Mouse (Mus musculus): ENCODE measurements around the gene Blcap. TPM values are rescaled to one million over a fixed set of nuclear protein-coding genes. Genes with fewer than 3 reads are reported as not detected.

Gene Blcap
- polyA plus RNA-seq, 1 experiment from 2014 or later: 69.3 TPM

DNA sequence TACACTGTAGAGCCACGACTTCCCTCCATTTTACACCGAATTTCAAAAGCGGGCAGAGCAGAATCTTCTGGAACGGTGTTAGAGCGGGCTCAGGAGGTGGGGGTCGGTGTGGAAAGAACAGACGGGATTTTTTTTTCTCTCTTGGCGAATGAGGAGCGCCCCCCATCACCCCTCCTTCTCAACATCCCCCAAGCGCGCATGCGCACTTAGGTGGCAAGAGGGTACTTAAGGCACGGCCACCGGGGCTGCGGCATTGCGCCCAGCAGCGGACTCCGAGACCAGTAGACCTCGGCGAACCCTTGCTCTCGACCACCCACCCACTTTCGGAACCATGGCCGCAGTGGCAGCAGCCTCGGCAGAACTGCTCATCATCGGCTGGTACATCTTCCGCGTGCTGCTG, 11.2 kb downstream of the Blcap start, which contains the start of gene Nnat:
TSS of gene Nnat (plus strand) at position 221 of the 400 bp plus-strand sequence.
- H3K36me3 ChIP-seq: peaks cover 76% of the 10 kb centered on the region

DNA sequence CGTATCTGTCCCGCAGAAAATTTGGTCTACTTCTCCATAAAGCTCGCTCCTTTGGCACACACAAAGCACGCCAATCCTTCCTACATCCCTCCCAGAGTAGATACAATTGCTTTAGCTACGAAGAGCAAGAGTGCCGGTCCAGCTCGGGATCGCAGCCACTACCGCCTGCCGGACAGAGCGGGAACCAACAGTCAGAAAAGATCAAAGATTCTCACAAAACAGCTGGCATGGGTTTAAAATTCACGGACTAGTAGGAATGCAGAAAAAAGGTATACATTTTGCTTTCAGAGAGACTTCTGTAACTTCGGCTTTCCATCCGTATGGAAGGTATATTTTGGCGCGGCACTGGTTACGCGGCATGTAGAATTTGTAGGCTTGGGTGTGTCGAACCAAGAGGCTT, 11.6 kb downstream of the Blcap start:
- peak overlapping the region; percentile 57 for H3K4me3 ChIP-seq (replicated peaks)
- H3K36me3 ChIP-seq: peaks cover 76% of the 10 kb centered on the region
- peaks cover 73% of the 10 kb centered on the region for H3K4me1 ChIP-seq (replicated peaks)
- no peaks in the 10 kb centered on the region for H3K27me3 ChIP-seq
- peak overlapping the region; percentile 75 for H3K4me2 ChIP-seq
- no peak overlapping the region for H3K9ac ChIP-seq (replicated peaks)
- peak overlapping the region; percentile 89 for H3K27ac ChIP-seq
- 52% methylated on average over 19 of the region's 19 CpGs for WGBS
- H3K9me3 ChIP-seq: peaks cover 65% of the 10 kb centered on the region
- ATAC-seq (ENCODE audit: insufficient number of reproducible peaks, insufficient read depth, low FRiP score, low TSS enrichment, low read depth): no peak

More for the DNA sequence above, 11.2 kb downstream of the Blcap start, which contains the start of gene Nnat:
- Histone ChIP-seq H3K27ac (peak within 1 kb of the TSS; percentile 89), H3K4me3 (replicated peaks) (peak within 1 kb of the TSS; percentile 57), H3K27me3 (no peaks in the 10 kb centered on the region), H3K4me1 (replicated peaks) (peaks cover 73% of the 10 kb centered on the region), H3K4me2 (peak within 1 kb of the TSS; percentile 75), H3K9me3 (peaks cover 65% of the 10 kb centered on the region), H3K9ac (replicated peaks) (peak within 1 kb of the TSS; percentile 83)
- ATAC-seq (ENCODE audit: insufficient number of reproducible peaks, insufficient read depth, low FRiP score, low TSS enrichment, low read depth): 0 out of 2 replicates have a peak, but pooled peaks have one; percentile 8
- 51% methylated on average over 27 of the region's 27 CpGs for WGBS

DNA sequence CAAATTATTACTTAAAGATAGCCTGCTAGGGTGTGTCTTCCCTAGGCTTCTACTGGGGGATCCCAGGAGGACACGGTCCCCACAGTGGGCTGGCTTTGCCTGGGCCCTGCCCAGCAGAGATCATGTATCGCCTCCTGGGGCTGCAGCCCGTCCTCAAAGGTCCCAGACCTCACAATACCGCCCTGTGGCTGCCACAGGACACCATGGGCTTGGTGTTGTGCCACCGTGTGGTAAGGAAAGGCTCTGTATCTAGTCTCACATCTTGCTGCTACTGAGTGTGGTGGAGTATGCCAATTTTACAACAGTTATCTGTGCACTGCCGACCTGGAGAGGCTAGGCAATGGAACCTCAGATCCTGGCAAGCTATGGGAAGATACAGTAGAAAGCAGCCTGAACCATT, 12.6 kb downstream of the Blcap start:
- H3K27me3 ChIP-seq: no peaks in the 10 kb centered on the region
- H3K4me3 ChIP-seq (replicated peaks): no peak overlapping the region
- 55% methylated on average over 6 of the region's 6 CpGs for WGBS
- ATAC-seq (ENCODE audit: insufficient number of reproducible peaks, insufficient read depth, low FRiP score, low TSS enrichment, low read depth): no peak
- peaks cover 76% of the 10 kb centered on the region for H3K4me1 ChIP-seq (replicated peaks)
- H3K9ac ChIP-seq (replicated peaks): no peak overlapping the region
- no peak overlapping the region for H3K27ac ChIP-seq
- peaks cover 62% of the 10 kb centered on the region for H3K9me3 ChIP-seq
- H3K4me2 ChIP-seq: no peak overlapping the region
- H3K36me3 ChIP-seq: peaks cover 68% of the 10 kb centered on the region

DNA sequence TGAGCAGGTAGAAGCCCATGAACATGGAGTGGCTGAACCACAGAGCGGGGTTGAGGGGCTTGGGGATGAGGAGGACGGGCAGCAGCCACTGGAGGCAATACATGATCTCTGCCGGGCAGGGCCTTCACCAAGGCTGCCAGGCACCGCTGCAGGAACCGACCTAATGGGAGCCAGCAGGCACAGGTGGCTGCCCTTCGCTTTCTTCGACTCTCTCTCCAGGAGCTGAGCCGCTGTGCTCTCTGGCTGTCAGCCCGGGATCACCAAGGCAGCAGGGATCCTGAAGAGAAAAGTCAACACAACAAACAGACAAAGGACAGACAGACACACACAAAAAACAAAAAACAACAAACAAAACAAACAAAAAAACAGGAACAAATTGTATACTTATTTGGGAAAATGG, 13.0 kb downstream of the Blcap start:
- H3K36me3 ChIP-seq: peaks cover 63% of the 10 kb centered on the region
- H3K4me1 ChIP-seq (replicated peaks): peaks cover 76% of the 10 kb centered on the region
- no peak for ATAC-seq (ENCODE audit: insufficient number of reproducible peaks, insufficient read depth, low FRiP score, low TSS enrichment, low read depth)
- H3K4me3 ChIP-seq (replicated peaks): no peak overlapping the region
- no peaks in the 10 kb centered on the region for H3K27me3 ChIP-seq
- H3K9me3 ChIP-seq: peaks cover 57% of the 10 kb centered on the region
- no peak overlapping the region for H3K27ac ChIP-seq
- H3K9ac ChIP-seq (replicated peaks): no peak overlapping the region
- H3K4me2 ChIP-seq: no peak overlapping the region
- WGBS: 73% methylated on average over 9 of the region's 9 CpGs

DNA sequence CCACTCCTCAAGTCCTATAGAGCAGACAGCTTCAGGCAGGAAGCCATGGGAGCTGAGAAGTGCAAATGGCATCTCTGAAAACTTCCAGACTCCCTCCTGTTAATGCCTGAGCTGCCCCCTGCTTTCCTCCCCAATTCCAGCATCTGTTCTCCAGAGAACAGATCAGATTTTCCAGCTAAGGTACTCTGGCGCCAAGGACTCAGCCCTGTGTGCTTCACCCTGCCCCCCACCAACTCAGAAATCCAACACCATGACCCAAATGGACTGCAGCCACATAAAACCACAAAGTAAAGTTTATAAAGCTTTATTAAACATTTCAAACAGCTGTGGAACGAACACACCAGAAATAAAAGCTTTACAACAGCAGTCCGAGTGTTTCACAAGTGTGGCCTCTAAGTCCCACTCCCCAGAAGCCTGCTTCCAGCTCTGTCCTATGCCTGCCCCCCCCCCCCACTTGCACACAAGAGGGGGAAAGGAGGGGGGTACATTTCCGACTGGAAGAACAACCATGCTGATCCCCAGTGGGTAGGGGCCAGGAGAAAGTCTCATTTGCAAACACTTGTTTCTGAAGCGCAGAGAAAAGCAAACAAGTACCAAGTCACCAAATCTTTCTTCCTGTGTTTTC, 14.9 kb downstream of the Blcap start:
- peak; percentile 82 for ATAC-seq (ENCODE audit: insufficient number of reproducible peaks, insufficient read depth, low FRiP score, low TSS enrichment, low read depth)
- Histone ChIP-seq H3K4me1 (replicated peaks) (peaks cover 74% of the 10 kb centered on the region), H3K27me3 (no peaks in the 10 kb centered on the region), H3K4me3 (replicated peaks) (no peak overlapping the region), H3K4me2 (peak overlapping the region; percentile 36), H3K9ac (replicated peaks) (0 out of 2 replicates have a peak overlapping the region, but pooled peaks have one; percentile 8), H3K9me3 (peaks cover 40% of the 10 kb centered on the region), H3K27ac (peak overlapping the region; percentile 88), H3K36me3 (peaks cover 45% of the 10 kb centered on the region)
- 19% methylated on average over 5 of the region's 5 CpGs for WGBS

DNA sequence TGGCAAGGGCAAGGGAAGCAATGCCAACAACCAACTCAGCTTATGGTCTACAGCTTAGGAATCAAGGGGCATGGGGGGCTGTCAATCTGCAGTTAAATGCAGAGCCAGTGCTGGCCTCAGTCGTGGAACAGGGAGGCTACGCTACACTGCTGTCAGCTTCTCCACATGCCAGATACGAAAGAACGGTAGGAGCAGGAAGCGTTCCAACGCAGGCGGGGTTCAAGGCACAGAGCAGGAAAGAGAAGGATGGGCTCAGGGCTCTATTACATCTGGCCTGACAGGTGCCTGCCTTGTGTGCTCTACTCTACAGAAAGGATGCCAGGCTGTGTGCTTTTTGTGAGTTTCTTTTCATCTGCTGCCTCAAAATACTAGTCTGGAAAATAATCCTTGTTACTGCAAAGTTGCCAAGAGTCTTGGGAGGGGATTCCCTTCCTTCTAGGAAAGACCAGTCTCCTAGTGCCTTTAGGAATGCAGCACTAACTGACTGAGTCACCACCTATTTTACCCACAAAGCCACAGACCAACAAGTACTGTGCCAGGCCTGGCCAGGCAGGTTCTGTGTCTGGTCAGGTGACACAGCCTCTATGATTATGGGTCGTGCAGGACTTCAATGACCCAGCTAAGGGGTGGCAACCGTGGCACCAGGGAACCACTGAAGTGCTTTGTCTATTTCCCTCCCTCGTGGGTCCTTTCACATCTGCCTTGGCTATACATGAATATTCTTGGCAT, 18.8 kb downstream of the Blcap start:
- WGBS: 73% methylated on average over 10 of the region's 10 CpGs
- peaks cover 61% of the 10 kb centered on the region for H3K4me1 ChIP-seq (replicated peaks)
- no peak for ATAC-seq (ENCODE audit: insufficient number of reproducible peaks, insufficient read depth, low FRiP score, low TSS enrichment, low read depth)
- H3K36me3 ChIP-seq: peaks cover 31% of the 10 kb centered on the region
- peaks cover 4% of the 10 kb centered on the region; the same call in 1 of the 2 replicates for H3K9me3 ChIP-seq
- H3K27me3 ChIP-seq: no peaks in the 10 kb centered on the region
- H3K4me3 ChIP-seq (replicated peaks): no peak overlapping the region
- no peak overlapping the region for H3K4me2 ChIP-seq
- 0 out of 2 replicates have a peak overlapping the region, but pooled peaks have one; percentile 4 for H3K9ac ChIP-seq (replicated peaks)
- peak overlapping the region; percentile 23; the same call in 1 of the 2 replicates for H3K27ac ChIP-seq

DNA sequence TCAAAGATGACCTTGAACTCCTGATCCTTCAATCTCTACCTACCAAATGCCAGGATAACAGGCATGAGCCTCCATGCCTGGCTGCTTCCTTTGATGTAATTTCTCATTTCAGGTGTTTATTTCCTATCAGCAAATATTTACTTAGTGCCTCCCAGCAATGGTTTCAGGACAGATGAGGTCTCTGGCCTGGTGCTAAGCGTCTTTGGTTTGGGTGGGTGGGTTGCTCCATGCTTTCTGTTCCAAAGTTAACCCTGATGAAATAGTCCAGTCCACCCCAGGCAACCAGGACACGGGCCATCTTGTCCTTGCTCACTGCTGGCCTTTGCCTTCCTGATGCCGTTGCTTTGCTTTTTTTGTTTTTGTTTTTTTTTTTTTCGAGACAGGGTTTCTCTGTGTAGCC, 20.8 kb downstream of the Blcap start:
- H3K4me1 ChIP-seq (replicated peaks): peaks cover 60% of the 10 kb centered on the region
- H3K36me3 ChIP-seq: peaks cover 27% of the 10 kb centered on the region
- H3K27ac ChIP-seq: no peak overlapping the region
- no peak overlapping the region for H3K4me3 ChIP-seq (replicated peaks)
- no peaks in the 10 kb centered on the region for H3K9me3 ChIP-seq
- ATAC-seq (ENCODE audit: insufficient number of reproducible peaks, insufficient read depth, low FRiP score, low TSS enrichment, low read depth): no peak
- H3K9ac ChIP-seq (replicated peaks): no peak overlapping the region
- H3K27me3 ChIP-seq: no peaks in the 10 kb centered on the region
- 89% methylated on average over 4 of the region's 4 CpGs for WGBS
- no peak overlapping the region for H3K4me2 ChIP-seq

DNA sequence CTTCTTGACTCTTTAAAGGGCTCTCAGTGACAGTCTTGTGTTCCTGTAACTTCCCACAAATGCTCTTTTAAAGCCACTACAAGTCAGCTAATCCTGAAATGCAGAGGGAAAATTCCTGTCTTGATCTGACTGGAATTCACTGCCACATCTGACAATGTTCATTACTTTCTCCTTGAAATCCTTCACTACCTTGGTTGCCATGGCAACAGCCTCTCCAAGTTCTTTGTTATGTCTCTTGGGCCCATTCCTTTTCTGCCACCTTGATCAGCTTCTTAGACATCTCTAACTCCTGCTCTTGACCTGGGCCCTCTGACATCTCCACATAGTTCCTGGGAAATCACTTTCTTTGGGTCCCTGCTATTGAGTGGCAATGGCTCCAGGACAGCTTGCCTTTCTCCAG, 24.4 kb downstream of the Blcap start:
- H3K27ac ChIP-seq: peak overlapping the region; percentile 18; the same call in 1 of the 2 replicates
- H3K9ac ChIP-seq (replicated peaks): no peak overlapping the region
- H3K9me3 ChIP-seq: no peaks in the 10 kb centered on the region
- no peak for ATAC-seq (ENCODE audit: insufficient number of reproducible peaks, insufficient read depth, low FRiP score, low TSS enrichment, low read depth)
- no peak overlapping the region for H3K4me2 ChIP-seq
- H3K4me3 ChIP-seq (replicated peaks): no peak overlapping the region
- H3K27me3 ChIP-seq: no peaks in the 10 kb centered on the region
- H3K4me1 ChIP-seq (replicated peaks): peaks cover 51% of the 10 kb centered on the region
- H3K36me3 ChIP-seq: peaks cover 34% of the 10 kb centered on the region

DNA sequence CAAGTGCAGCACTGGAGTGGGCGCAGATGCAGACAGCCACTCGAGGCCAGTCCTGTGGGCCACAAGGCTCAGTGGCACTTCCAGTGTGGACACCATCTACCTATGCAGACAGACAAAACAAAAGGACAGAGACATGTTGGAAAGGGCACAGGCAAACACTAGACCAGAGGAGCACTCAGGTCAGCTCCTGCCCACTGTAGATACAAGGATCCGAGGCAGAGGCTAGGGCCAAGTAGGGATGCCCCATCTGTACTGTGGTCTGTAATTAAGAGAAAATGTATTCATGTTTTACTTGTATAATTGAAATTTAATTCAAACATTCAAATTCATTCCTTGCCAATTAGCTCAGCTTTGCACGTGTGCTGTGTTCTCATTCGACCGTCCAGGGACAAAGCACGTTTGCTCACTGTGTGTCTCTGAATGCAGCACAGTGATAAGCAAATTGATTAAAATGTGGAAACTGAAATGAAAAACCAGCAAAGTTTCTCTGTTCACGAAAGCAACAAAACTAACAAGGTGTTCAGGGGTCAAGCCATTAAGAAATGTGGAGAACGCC, 26.7 kb downstream of the Blcap start:
- no peak for ATAC-seq (ENCODE audit: insufficient number of reproducible peaks, insufficient read depth, low FRiP score, low TSS enrichment, low read depth)

DNA sequence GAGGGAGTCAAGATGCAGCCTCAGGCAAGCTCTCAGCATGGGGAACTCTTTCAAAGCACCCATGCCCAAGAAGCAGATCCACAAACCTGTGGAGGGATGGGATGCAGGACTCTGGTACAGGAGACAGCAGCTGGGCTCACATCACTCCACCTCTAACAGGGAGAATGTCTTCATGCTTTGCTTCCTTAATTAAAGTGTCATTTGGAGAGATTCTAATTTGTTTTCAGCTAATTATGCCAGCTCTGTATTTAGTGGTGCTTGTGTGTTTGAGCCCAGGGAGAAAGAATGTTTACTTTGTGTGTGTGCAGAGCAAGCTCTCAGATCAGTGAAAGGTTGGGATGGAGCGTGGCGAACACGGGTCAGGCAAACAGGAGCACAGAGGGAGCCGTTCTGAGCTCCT, 28.7 kb downstream of the Blcap start:
- Histone ChIP-seq H3K4me1 (replicated peaks) (peaks cover 83% of the 10 kb centered on the region), H3K27ac (peak overlapping the region; percentile 18; the same call in 1 of the 2 replicates), H3K9ac (replicated peaks) (no peak overlapping the region), H3K4me3 (replicated peaks) (no peak overlapping the region), H3K4me2 (no peak overlapping the region), H3K9me3 (no peaks in the 10 kb centered on the region), H3K27me3 (no peaks in the 10 kb centered on the region), H3K36me3 (peaks cover 17% of the 10 kb centered on the region)
- ATAC-seq (ENCODE audit: insufficient number of reproducible peaks, insufficient read depth, low FRiP score, low TSS enrichment, low read depth): no peak
- WGBS: 71% methylated on average over 4 of the region's 4 CpGs

More for the DNA sequence above, 26.7 kb downstream of the Blcap start:
- Histone ChIP-seq H3K36me3 (peaks cover 33% of the 10 kb centered on the region), H3K27ac (0 out of 2 replicates have a peak overlapping the region, but pooled peaks have one; percentile 51), H3K4me1 (replicated peaks) (peaks cover 74% of the 10 kb centered on the region), H3K4me2 (no peak overlapping the region), H3K9ac (replicated peaks) (no peak overlapping the region), H3K4me3 (replicated peaks) (no peak overlapping the region), H3K27me3 (no peaks in the 10 kb centered on the region), H3K9me3 (no peaks in the 10 kb centered on the region)
- WGBS: 54% methylated on average over 9 of the region's 9 CpGs

DNA sequence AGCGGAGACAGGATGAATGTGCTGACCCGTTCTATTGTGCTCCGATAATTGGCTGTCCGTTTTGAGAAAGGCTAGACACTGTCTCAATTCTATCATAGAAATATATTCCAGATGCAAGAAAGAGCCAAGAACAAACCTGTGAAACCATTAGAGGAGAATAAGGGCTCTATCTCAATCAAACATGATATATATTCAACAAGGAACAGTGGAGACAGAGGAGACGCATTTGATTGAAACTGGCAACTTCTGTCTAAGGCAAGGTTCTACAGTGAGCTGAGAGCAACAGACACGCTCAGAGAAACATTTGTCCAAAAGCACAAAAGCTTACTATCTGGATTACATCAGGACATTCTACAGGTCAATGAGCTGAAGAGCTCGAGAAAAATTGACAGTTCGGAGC, 29.4 kb downstream of the Blcap start:
- Histone ChIP-seq H3K27me3 (no peaks in the 10 kb centered on the region), H3K9ac (replicated peaks) (no peak overlapping the region), H3K4me2 (no peak overlapping the region), H3K27ac (no peak overlapping the region), H3K4me1 (replicated peaks) (peaks cover 83% of the 10 kb centered on the region), H3K36me3 (peaks cover 9% of the 10 kb centered on the region; the same call in 1 of the 2 replicates), H3K4me3 (replicated peaks) (no peak overlapping the region), H3K9me3 (no peaks in the 10 kb centered on the region)
- WGBS: 69% methylated on average over 8 of the region's 8 CpGs
- ATAC-seq (ENCODE audit: insufficient number of reproducible peaks, insufficient read depth, low FRiP score, low TSS enrichment, low read depth): no peak

All from limb, embryonic 12.5 days (tissue).